Mouse (Mus musculus) lung, postnatal 0 days (tissue): ENCODE data around the gene Rnf208.

Experiments
- CTCF ChIP-seq: IDR thresholded peaks from 2 replicates; pipeline ENCODE4 v1.5.1; 2016; ENCODE audit warnings: antibody characterized with exemption, mild to moderate bottlenecking
- EP300 ChIP-seq: IDR thresholded peaks from 2 replicates; pipeline ENCODE4 v1.6.1; 2016; ENCODE audit warnings: antibody characterized with exemption, mild to moderate bottlenecking, control low read depth

DNA sequence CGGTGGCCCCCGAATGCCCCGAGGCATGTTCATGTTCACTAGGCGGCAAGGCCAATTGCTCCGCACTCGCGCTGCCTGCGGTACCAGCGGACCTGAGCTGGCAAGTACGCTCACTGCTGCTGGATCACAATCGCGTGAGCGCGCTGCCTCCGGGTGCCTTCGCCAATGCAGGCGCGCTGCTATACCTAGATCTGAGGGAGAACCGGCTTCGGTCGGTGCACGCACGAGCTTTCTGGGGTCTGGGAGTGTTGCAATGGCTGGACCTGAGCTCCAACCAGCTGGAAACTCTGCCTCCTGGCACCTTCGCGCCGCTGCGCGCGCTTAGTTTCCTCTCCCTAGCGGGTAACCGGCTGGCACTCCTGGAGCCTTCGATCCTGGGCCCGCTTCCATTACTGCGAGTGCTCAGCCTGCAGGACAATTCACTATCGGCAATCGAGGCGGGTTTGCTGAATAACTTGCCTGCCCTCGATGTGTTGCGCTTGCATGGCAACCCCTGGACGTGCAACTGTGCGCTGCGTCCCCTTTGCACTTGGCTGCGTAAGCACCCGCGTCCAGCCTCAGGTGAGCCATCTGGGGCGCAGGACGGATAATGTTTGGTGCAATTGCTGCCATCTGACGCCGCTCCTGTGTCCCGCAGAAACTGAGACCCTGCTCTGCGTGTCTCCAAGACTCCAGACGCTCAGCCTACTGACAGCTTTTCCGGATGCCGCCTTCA is 48.2 kb downstream of the Rnf208 start:
- TF ChIP-seq EP300 (no peak), CTCF (no peak)
